Comparison of ENCODE assay signal across 18 mouse cellular contexts in genomic region chr13:46237723-46238349, GRCm38 (mm10). TPM values are rescaled to one million over a fixed set of nuclear protein-coding genes. Genes with fewer than 3 reads are reported as not detected.
A peak's percentile ranks its signal among the peaks of the same experiment; 100 is the strongest.
DNase-seq lines count a peak whose midpoint lies in the region; ATAC-seq and TF ChIP-seq lines count a peak whose summit lies in the region.
"Had no signal": no experiment of that assay in that cellular context is flagged by ENCODE, and none has a peak within 500 bp of the region (broad histone marks: within the 10 kb centered on the region; RNA-seq: fewer than 3 reads in every experiment).

No protein-coding gene starts in this region.

- no peak for ATAC-seq in kidney, embryonic 16.5 days (ENCODE audit: low FRiP score, low TSS enrichment)
- peak; percentile 70 for ATAC-seq in liver, embryonic 13.5 days (ENCODE audit: low read depth)
- ATAC-seq: midbrain, embryonic 16.5 days had no signal

- peaks cover 18% of the 10 kb centered on the region; the same call in 1 of the 2 replicates for H3K4me1 ChIP-seq in kidney, adult 2 months (ENCODE audit: control insufficient read depth, insufficient read depth, low read length)
- H3K4me1 ChIP-seq in kidney, embryonic 16.5 days (ENCODE audit: insufficient read depth, low read length), result no peaks in the 10 kb centered on the region
- no peaks in the 10 kb centered on the region for H3K4me1 ChIP-seq in liver, embryonic 13.5 days (replicated peaks)
- H3K4me1 ChIP-seq: embryonic facial prominence, embryonic 15.5 days; limb, embryonic 10.5 days had no signal

- no peaks in the 10 kb centered on the region for H3K36me3 ChIP-seq in kidney, adult 2 months (ENCODE audit: control insufficient read depth, insufficient read depth, low read length)
- no peaks in the 10 kb centered on the region for H3K36me3 ChIP-seq in kidney, embryonic 16.5 days (ENCODE audit: insufficient read depth, low read length)
- H3K36me3 ChIP-seq in liver, embryonic 13.5 days, result no peaks in the 10 kb centered on the region
- H3K36me3 ChIP-seq: embryonic facial prominence, embryonic 15.5 days; forebrain, embryonic 12.5 days; hindbrain, embryonic 12.5 days; limb, embryonic 10.5 days had no signal

- WGBS in kidney, adult 2 months, result 42% methylated on average over 7 of the region's 7 CpGs
- WGBS in kidney, embryonic 16.5 days, result 62% methylated on average over 7 of the region's 7 CpGs
- WGBS in liver, embryonic 13.5 days (ENCODE audit: insufficient replicate concordance), result 59% methylated on average over 7 of the region's 7 CpGs

- TF ChIP-seq POLR2A in kidney, adult 2 months (IDR thresholded peaks at IDR 0.05; ENCODE audit: low read depth, low read length), result no peak

- H3K9me3 ChIP-seq in kidney, embryonic 16.5 days (ENCODE audit: low read length), result no peaks in the 10 kb centered on the region
- H3K9me3 ChIP-seq in liver, embryonic 13.5 days (replicated peaks), result no peaks in the 10 kb centered on the region
- H3K9me3 ChIP-seq: embryonic facial prominence, embryonic 15.5 days; forebrain, embryonic 12.5 days; hindbrain, embryonic 12.5 days; limb, embryonic 10.5 days had no signal

- no peak overlapping the region for H3K4me3 ChIP-seq in kidney, adult 2 months (ENCODE audit: insufficient read depth, low read depth, low read length)
- H3K4me3 ChIP-seq in kidney, embryonic 16.5 days (ENCODE audit: low read length), result no peak overlapping the region
- no peak overlapping the region for H3K4me3 ChIP-seq in liver, embryonic 13.5 days (replicated peaks)
- H3K4me3 ChIP-seq: embryonic facial prominence, embryonic 15.5 days; forebrain, embryonic 12.5 days; hindbrain, embryonic 12.5 days; limb, embryonic 10.5 days had no signal

- H3K4me2 ChIP-seq in kidney, embryonic 16.5 days (replicated peaks; ENCODE audit: low read depth, low read length), result no peak overlapping the region
- no peak overlapping the region for H3K4me2 ChIP-seq in liver, embryonic 13.5 days
- H3K4me2 ChIP-seq: embryonic facial prominence, embryonic 15.5 days; forebrain, embryonic 12.5 days; hindbrain, embryonic 12.5 days had no signal

- no peak for TF ChIP-seq CTCF in kidney, adult 2 months (conservative IDR thresholded peaks at IDR 0.05; ENCODE audit: insufficient read depth, insufficient read length, low read depth, low read length)

- no peak overlapping the region for H3K9ac ChIP-seq in kidney, embryonic 16.5 days (replicated peaks; ENCODE audit: low read length)
- no peak overlapping the region for H3K9ac ChIP-seq in liver, embryonic 13.5 days
- H3K9ac ChIP-seq: embryonic facial prominence, embryonic 15.5 days; forebrain, embryonic 12.5 days; hindbrain, embryonic 12.5 days had no signal

- intact Hi-C loops in left cerebral cortex, postnatal 25 days (cut with DNase I), result no loop called here

- H3K27me3 ChIP-seq in kidney, adult 2 months (replicated peaks; ENCODE audit: control insufficient read depth, insufficient read depth, low read length), result no peaks in the 10 kb centered on the region
- no peaks in the 10 kb centered on the region for H3K27me3 ChIP-seq in kidney, embryonic 16.5 days (ENCODE audit: insufficient read depth, low read length)
- H3K27me3 ChIP-seq in liver, embryonic 13.5 days, result no peaks in the 10 kb centered on the region
- H3K27me3 ChIP-seq: embryonic facial prominence, embryonic 15.5 days; forebrain, embryonic 12.5 days; hindbrain, embryonic 12.5 days had no signal

- no peak overlapping the region for H3K27ac ChIP-seq in kidney, adult 2 months (ENCODE audit: insufficient read depth, low read depth, low read length)
- no peak overlapping the region for H3K27ac ChIP-seq in kidney, embryonic 16.5 days (ENCODE audit: low read length)
- H3K27ac ChIP-seq in liver, embryonic 13.5 days, result no peak overlapping the region
- H3K27ac ChIP-seq: embryonic facial prominence, embryonic 15.5 days; forebrain, embryonic 12.5 days; hindbrain, embryonic 12.5 days; limb, embryonic 10.5 days had no signal

- peak; percentile 73 for DNase-seq in kidney, adult 2 months
- peak; percentile 10 for DNase-seq in MEL-GATA-1-ER (ENCODE audit: extremely low read depth, low read depth)
- peak; percentile 48 to 51 for DNase-seq in kidney, adult 8-10 months
- DNase-seq in liver, embryonic 13.5 days, result no peak
- DNase-seq in left cerebral cortex, postnatal 25 days (ENCODE audit: low spot score in 2 of 2), result no peak
- no peak for DNase-seq in urinary bladder, postnatal 14 days (ENCODE audit: low spot score)
- DNase-seq: cerebellum, postnatal 36 days; lung, postnatal 14 days; right cerebral cortex, postnatal 4 days had no signal

RNA-seq across cellular contexts. Expression of gene Stmnd1, which starts 35.7 kb away (rescaled TPM):
- polyA plus RNA-seq in kidney, adult 2 months (2012; rRNA removed), result 0.06 TPM in 1 of 2 replicates, not detected in the other
- polyA plus RNA-seq in kidney, embryonic 16.5 days (2015; fragmentation: Nextera tagmentation; extraction: Ambion mirVana), result 0.19 and 0.30 TPM in 2 replicates
- polyA plus RNA-seq in liver, embryonic 13.5 days (2015; fragmentation: Nextera tagmentation; extraction: Ambion mirVana), result not detected in 2 replicates
- total RNA-seq in left cerebral cortex, postnatal 25 days (2021), result not detected
- total RNA-seq: ES-E14; granulocyte monocyte progenitor cell, adult 5-6 weeks had no signal
- polyA plus RNA-seq: forebrain, embryonic 12.5 days; hindbrain, embryonic 12.5 days; limb, embryonic 10.5 days; midbrain, embryonic 16.5 days; neural tube, embryonic 11.5 days had no signal

Comparison
In these comparisons a context has a peak if more than half of its experiments do, and no peak if none do; other contexts are left out.
1. DNase-seq: peak in kidney, adult 2 months (single experiment), MEL-GATA-1-ER (single experiment) and kidney, adult 8-10 months (2 of 2); none in liver, embryonic 13.5 days (single experiment), left cerebral cortex, postnatal 25 days (0 of 2) and urinary bladder, postnatal 14 days (single experiment).